Mouse (Mus musculus) myocyte (in vitro differentiated cells): Measurements from ENCODE around the gene Col8a1. TPM values are rescaled to one million over a fixed set of nuclear protein-coding genes. Genes with fewer than 3 reads are reported as not detected.

Experiments used
- H3K27me3 ChIP-seq: one replicate; pipeline ENCODE4 v1.6.1; 2011; ENCODE audit not compliant: control insufficient read depth, insufficient read depth, insufficient read length
- H3K36me3 ChIP-seq: one replicate; pipeline ENCODE4 v1.6.1; 2011; ENCODE audit not compliant: control insufficient read depth, insufficient read depth
- H3K4me2 ChIP-seq: one replicate; pipeline ENCODE4 v1.6.1; 2011; ENCODE audit warnings: low read depth, control low read depth
- H3K4me3 ChIP-seq: one replicate; pipeline ENCODE4 v1.5.1; 2011; ENCODE audit warnings: mild to moderate bottlenecking, control low read depth, moderate library complexity
- H3K79me2 ChIP-seq: one replicate; pipeline ENCODE4 v1.6.1; 2011; ENCODE audit not compliant: control insufficient read depth, insufficient read depth
- H3ac ChIP-seq: one replicate; pipeline ENCODE4 v1.6.1; 2011; ENCODE audit not compliant: control insufficient read depth, insufficient read length
- CEBPB ChIP-seq: IDR thresholded peaks from 2 replicates; pipeline ENCODE4 v1.6.1; 2011; ENCODE audit warnings: mild to moderate bottlenecking, moderate library complexity; ENCODE audit not compliant: poor library complexity, insufficient read depth, severe bottlenecking
- E2F4 ChIP-seq: IDR thresholded peaks from one replicate; pipeline ENCODE4 v1.6.1; 2011; ENCODE audit warnings: mild to moderate bottlenecking, control low read depth, moderate library complexity; ENCODE audit not compliant: insufficient read depth
- MAX ChIP-seq: IDR thresholded peaks from one replicate; pipeline ENCODE4 v1.6.1; 2011; ENCODE audit warnings: low read depth, mild to moderate bottlenecking, control low read depth
- MYOD1 ChIP-seq, 3 experiments: IDR thresholded peaks; one replicate each; pipeline ENCODE4 v1.6.1; 2011; ENCODE audit warnings: control low read depth in 2 of 3, low read depth in 2 of 3, mild to moderate bottlenecking in 2 of 3, moderate library complexity in 1 of 3; ENCODE audit not compliant: insufficient read length in 2 of 3, control insufficient read depth in 1 of 3
- MYOG ChIP-seq, 3 experiments: IDR thresholded peaks; one replicate each; pipeline ENCODE4 v1.6.1; 2011; ENCODE audit warnings: control low read depth in 2 of 3, low read depth in 2 of 3, mild to moderate bottlenecking in 2 of 3; ENCODE audit not compliant: insufficient read length in 2 of 3, control insufficient read depth in 1 of 3, insufficient read depth in 1 of 3
- POLR2A ChIP-seq: IDR thresholded peaks from one replicate; pipeline ENCODE4 v1.6.1; 2011; ENCODE audit warnings: low read depth, mild to moderate bottlenecking, control low read depth, moderate library complexity; ENCODE audit not compliant: insufficient read length
- POLR2AphosphoS2 ChIP-seq: IDR thresholded peaks from one replicate; pipeline ENCODE4 v1.6.1; 2011; ENCODE audit warnings: low read depth, control low read depth; ENCODE audit not compliant: insufficient read length
- REST ChIP-seq: IDR thresholded peaks from one replicate; pipeline ENCODE4 v1.6.1; 2011; ENCODE audit warnings: mild to moderate bottlenecking, control low read depth, moderate library complexity; ENCODE audit not compliant: insufficient read depth, insufficient read length
- SRF ChIP-seq: IDR thresholded peaks from one replicate; pipeline ENCODE4 v1.6.1; 2011; ENCODE audit warnings: low read depth; ENCODE audit not compliant: control insufficient read depth, insufficient read length
- TCF12 ChIP-seq: IDR thresholded peaks from one replicate; pipeline ENCODE4 v1.6.1; 2011; ENCODE audit warnings: mild to moderate bottlenecking, control low read depth; ENCODE audit not compliant: poor library complexity, insufficient read depth, severe bottlenecking
- TCF3 ChIP-seq: IDR thresholded peaks from one replicate; pipeline ENCODE4 v1.6.1; 2011; ENCODE audit warnings: low read depth, control low read depth; ENCODE audit not compliant: insufficient read length
- USF1 ChIP-seq: IDR thresholded peaks from one replicate; pipeline ENCODE4 v1.6.1; 2011; ENCODE audit warnings: low read depth, mild to moderate bottlenecking, control low read depth, moderate library complexity
- polyA plus RNA-seq: library from polyadenylated mRNA; unstranded; fragments of >200 nt; fragmentation: generic; extraction: Trizol; gene quantifications from one replicate; pipeline ENCODE4 v1.2.1, GENCODE M21; 2012; ENCODE audit warnings: missing spikeins

Gene Col8a1
- polyA plus RNA-seq, 1 experiment: 5.3 TPM

DNA sequence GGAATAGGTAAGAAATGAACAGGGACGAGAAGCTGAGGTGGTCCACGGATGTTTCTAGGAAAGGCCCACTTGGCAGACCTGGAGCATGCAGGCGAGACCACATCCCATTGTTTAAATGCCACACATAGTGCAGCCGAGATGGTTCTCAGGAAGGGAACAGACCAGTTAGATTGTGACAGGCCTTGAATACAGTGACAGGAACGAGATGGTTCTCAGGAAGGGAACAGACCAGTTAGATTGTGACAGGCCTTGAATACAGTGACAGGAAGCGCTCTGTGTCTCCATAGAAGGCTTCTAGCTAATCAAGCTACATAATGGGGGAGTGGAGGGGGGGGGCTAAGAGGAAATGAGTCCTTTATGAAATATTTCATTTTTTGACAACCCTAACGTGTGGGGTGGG lies 174.5 kb downstream of the Col8a1 start:
- TF ChIP-seq REST (no peak), POLR2AphosphoS2 (no peak), MYOG (IDR thresholded peaks at IDR 0.05; ENCODE audit: control insufficient read depth in 1 of 3, insufficient read depth in 1 of 3, insufficient read length in 2 of 3, low read depth in 2 of 3) (no peak), TCF12 (no peak), MAX (no peak)
- no peak overlapping the region for H3K4me2 ChIP-seq
- H3ac ChIP-seq: no peak overlapping the region
- no peak overlapping the region for H3K4me3 ChIP-seq
- H3K36me3 ChIP-seq: peaks cover 9% of the 10 kb centered on the region
- H3K79me2 ChIP-seq: peaks cover 44% of the 10 kb centered on the region
- no peaks in the 10 kb centered on the region for H3K27me3 ChIP-seq

DNA sequence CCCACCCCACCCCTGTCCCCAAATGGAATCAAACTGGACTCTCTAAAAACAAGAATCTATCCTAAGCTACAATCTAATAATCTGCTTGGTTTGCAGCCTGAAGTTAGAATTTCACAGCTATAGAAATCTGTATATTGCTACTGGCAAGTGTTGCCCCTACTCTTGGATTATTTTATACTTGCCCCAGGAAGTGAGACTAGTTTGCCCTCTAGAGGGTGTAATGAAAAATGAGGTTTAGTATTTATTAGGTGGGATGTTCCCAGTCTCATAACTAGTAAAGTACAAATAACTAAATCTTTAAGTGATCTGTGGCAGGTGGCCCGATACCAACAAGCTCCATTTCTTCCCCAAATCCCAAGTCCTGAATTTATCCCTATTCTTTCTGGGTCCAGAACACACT lies 177.0 kb downstream of the Col8a1 start:
- Histone ChIP-seq H3K4me3 (no peak overlapping the region), H3ac (no peak overlapping the region), H3K36me3 (peaks cover 17% of the 10 kb centered on the region), H3K27me3 (no peaks in the 10 kb centered on the region), H3K4me2 (no peak overlapping the region), H3K79me2 (peaks cover 65% of the 10 kb centered on the region)
- TF ChIP-seq MYOD1 (IDR thresholded peaks at IDR 0.05; ENCODE audit: control insufficient read depth in 1 of 3, insufficient read length in 2 of 3, low read depth in 2 of 3) (no peak), POLR2A (no peak), TCF12 (no peak)

DNA sequence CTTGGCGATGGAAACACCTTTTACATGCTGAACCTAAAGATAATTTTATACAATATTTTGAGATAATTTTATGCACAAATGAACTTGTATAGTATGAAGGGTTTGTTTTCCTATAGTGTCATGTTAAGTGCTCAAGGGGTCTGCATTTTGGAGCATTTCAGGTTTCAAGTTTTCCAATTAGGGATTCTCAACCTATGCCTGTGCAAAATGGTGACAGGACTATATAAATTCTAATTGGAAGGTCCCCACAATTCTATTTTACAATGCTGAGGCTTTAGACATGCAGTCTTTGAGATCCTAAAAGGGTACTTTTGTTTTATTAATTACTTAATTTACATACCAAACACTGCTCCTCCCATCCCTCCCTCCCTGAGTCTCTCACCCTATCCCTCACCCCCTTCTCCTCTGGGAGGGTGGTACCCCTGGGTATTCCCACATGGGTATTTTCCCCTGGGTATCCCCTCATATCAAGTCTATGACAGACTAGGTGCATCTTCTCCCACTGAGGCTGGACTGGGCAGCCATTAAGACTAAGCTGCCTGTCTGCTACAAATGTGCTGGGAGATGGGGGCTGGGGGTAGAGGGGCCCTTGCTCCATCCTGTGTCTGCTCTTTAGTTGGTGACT lies 178.7 kb downstream of the Col8a1 start:
- Histone ChIP-seq H3K79me2 (peaks cover 82% of the 10 kb centered on the region), H3K4me3 (no peak overlapping the region), H3K27me3 (no peaks in the 10 kb centered on the region), H3K36me3 (peaks cover 34% of the 10 kb centered on the region), H3K4me2 (no peak overlapping the region), H3ac (no peak overlapping the region)
- TF ChIP-seq TCF12: no peak
- no peak for TF ChIP-seq SRF
- no peak for TF ChIP-seq REST
- no peak for TF ChIP-seq MAX
- TF ChIP-seq E2F4: no peak
- TF ChIP-seq MYOD1 (IDR thresholded peaks at IDR 0.05; ENCODE audit: control insufficient read depth in 1 of 3, insufficient read length in 2 of 3, low read depth in 2 of 3): no peak
- no peak for TF ChIP-seq POLR2A
- TF ChIP-seq MYOG (IDR thresholded peaks at IDR 0.05; ENCODE audit: control insufficient read depth in 1 of 3, insufficient read depth in 1 of 3, insufficient read length in 2 of 3, low read depth in 2 of 3): no peak
- TF ChIP-seq USF1: no peak
- TF ChIP-seq CEBPB: no peak
- no peak for TF ChIP-seq POLR2AphosphoS2
- TF ChIP-seq TCF3: no peak

Other genes with a start within 250 kb of the Col8a1 start
- 26.5 TPM for gene Cmss1, start 147.9 kb downstream of the Col8a1 start, polyA plus RNA-seq